Mouse (Mus musculus): Measurements from ENCODE around the gene Klk4. TPM values are rescaled to one million over a fixed set of nuclear protein-coding genes. Genes with fewer than 3 reads are reported as not detected.

Gene Klk4
- 0.23 TPM in 1 of 2 replicates, not detected in the other for polyA plus RNA-seq (2016; fragmentation: Nextera tagmentation; extraction: Ambion mirVana)

- no peak for ATAC-seq (ENCODE audit: insufficient number of reproducible peaks, insufficient read depth, low FRiP score, low TSS enrichment, low read depth)
- Histone ChIP-seq H3K36me3 (no peaks in the 10 kb centered on the region), H3K27me3 (peaks cover 22% of the 10 kb centered on the region; the same call in 1 of the 2 replicates), H3K4me3 (replicated peaks) (no peak within 1 kb of the TSS), H3K27ac (no peak within 1 kb of the TSS), H3K9ac (replicated peaks) (no peak within 1 kb of the TSS; the same call in 1 of the 2 replicates), H3K9me3 (no peaks in the 10 kb centered on the region), H3K4me2 (no peak within 1 kb of the TSS), H3K4me1 (replicated peaks) (peaks cover 20% of the 10 kb centered on the region)
- 8% methylated on average over 3 of the region's 3 CpGs for WGBS
These were observed at the start of gene Klk4 for GRCm38 (mm10) chr7:43880912-43881311. Gene Klk4, plus strand, starts transcription at chr7:43881160.

- H3K9ac ChIP-seq (replicated peaks) = no peak within 1 kb of the TSS
- H3K4me2 ChIP-seq = no peak within 1 kb of the TSS
- WGBS = 52% methylated on average over 3 of the region's 3 CpGs
- no peak for ATAC-seq (ENCODE audit: insufficient number of reproducible peaks, insufficient read depth, low FRiP score, low TSS enrichment, low read depth)
- H3K4me1 ChIP-seq (replicated peaks) = no peaks in the 10 kb centered on the region
- H3K27ac ChIP-seq = no peak within 1 kb of the TSS
- no peaks in the 10 kb centered on the region for H3K36me3 ChIP-seq
- no peak within 1 kb of the TSS for H3K4me3 ChIP-seq (replicated peaks)
- no peaks in the 10 kb centered on the region for H3K9me3 ChIP-seq
- H3K27me3 ChIP-seq = no peaks in the 10 kb centered on the region
These were observed 39.3 kb upstream of the Klk4 start, which contains the start of gene Klk5 for GRCm38 (mm10) chr7:43841701-43842100. Gene Klk5, plus strand, starts transcription at chr7:43841971.

- Histone ChIP-seq H3K9ac (replicated peaks) (no peak overlapping the region), H3K4me2 (no peak overlapping the region), H3K27me3 (no peaks in the 10 kb centered on the region), H3K27ac (no peak overlapping the region), H3K4me1 (replicated peaks) (no peaks in the 10 kb centered on the region), H3K4me3 (replicated peaks) (no peak overlapping the region), H3K36me3 (no peaks in the 10 kb centered on the region), H3K9me3 (no peaks in the 10 kb centered on the region)
- ATAC-seq (ENCODE audit: insufficient number of reproducible peaks, insufficient read depth, low FRiP score, low TSS enrichment, low read depth) = no peak; the same call in 1 of the 2 replicates
- WGBS = 94% methylated on average over 4 of the region's 4 CpGs
These were observed 37.2 kb upstream of the Klk4 start for GRCm38 (mm10) chr7:43843801-43844200.

- Histone ChIP-seq H3K9ac (replicated peaks) (no peak overlapping the region), H3K27ac (no peak overlapping the region), H3K27me3 (no peaks in the 10 kb centered on the region), H3K9me3 (no peaks in the 10 kb centered on the region), H3K4me3 (replicated peaks) (no peak overlapping the region), H3K4me2 (no peak overlapping the region), H3K4me1 (replicated peaks) (no peaks in the 10 kb centered on the region), H3K36me3 (no peaks in the 10 kb centered on the region)
- WGBS = 90% methylated on average over 6 of the region's 6 CpGs
- no peak for ATAC-seq (ENCODE audit: insufficient number of reproducible peaks, insufficient read depth, low FRiP score, low TSS enrichment, low read depth)
These were observed 29.3 kb upstream of the Klk4 start for GRCm38 (mm10) chr7:43851616-43852015.

- H3K4me1 ChIP-seq (replicated peaks) = no peaks in the 10 kb centered on the region
- H3K27me3 ChIP-seq = no peaks in the 10 kb centered on the region
- no peak overlapping the region for H3K9ac ChIP-seq (replicated peaks)
- H3K27ac ChIP-seq = no peak overlapping the region
- no peak for ATAC-seq (ENCODE audit: insufficient number of reproducible peaks, insufficient read depth, low FRiP score, low TSS enrichment, low read depth)
- no peaks in the 10 kb centered on the region for H3K36me3 ChIP-seq
- no peaks in the 10 kb centered on the region for H3K9me3 ChIP-seq
- H3K4me2 ChIP-seq = no peak overlapping the region
- 77% methylated on average over 9 of the region's 9 CpGs for WGBS
- no peak overlapping the region for H3K4me3 ChIP-seq (replicated peaks)
These were observed 26.1 kb upstream of the Klk4 start for GRCm38 (mm10) chr7:43854642-43855380.

- H3K9ac ChIP-seq (replicated peaks) = no peak overlapping the region
- H3K4me3 ChIP-seq (replicated peaks) = no peak overlapping the region
- H3K27ac ChIP-seq = no peak overlapping the region
- H3K36me3 ChIP-seq = no peaks in the 10 kb centered on the region
- no peak overlapping the region for H3K4me2 ChIP-seq
- no peaks in the 10 kb centered on the region for H3K4me1 ChIP-seq (replicated peaks)
- no peaks in the 10 kb centered on the region for H3K27me3 ChIP-seq
- H3K9me3 ChIP-seq = no peaks in the 10 kb centered on the region
- no peak for ATAC-seq (ENCODE audit: insufficient number of reproducible peaks, insufficient read depth, low FRiP score, low TSS enrichment, low read depth)
- whole genome bisulfite sequencing = 78% methylated on average over 3 of the region's 3 CpGs
These were observed 25.3 kb upstream of the Klk4 start for GRCm38 (mm10) chr7:43855709-43856108.

GRCm38 (mm10) chr7:43856307-43856706 is 24.7 kb upstream of the Klk4 start:
- H3K9ac ChIP-seq (replicated peaks) = no peak overlapping the region
- H3K4me1 ChIP-seq (replicated peaks) = no peaks in the 10 kb centered on the region
- ATAC-seq (ENCODE audit: insufficient number of reproducible peaks, insufficient read depth, low FRiP score, low TSS enrichment, low read depth) = no peak
- H3K27ac ChIP-seq = no peak overlapping the region
- no peaks in the 10 kb centered on the region for H3K27me3 ChIP-seq
- no peaks in the 10 kb centered on the region for H3K36me3 ChIP-seq
- no peaks in the 10 kb centered on the region for H3K9me3 ChIP-seq
- WGBS = 83% methylated on average over 7 of the region's 7 CpGs
- H3K4me3 ChIP-seq (replicated peaks) = no peak overlapping the region
- no peak overlapping the region for H3K4me2 ChIP-seq

GRCm38 (mm10) chr7:43857501-43857900 is 23.5 kb upstream of the Klk4 start:
- no peak overlapping the region for H3K27ac ChIP-seq
- 91% methylated on average over 12 of the region's 12 CpGs for WGBS
- no peak overlapping the region for H3K4me2 ChIP-seq
- H3K4me3 ChIP-seq (replicated peaks) = no peak overlapping the region
- no peak for ATAC-seq (ENCODE audit: insufficient number of reproducible peaks, insufficient read depth, low FRiP score, low TSS enrichment, low read depth)
- H3K4me1 ChIP-seq (replicated peaks) = no peaks in the 10 kb centered on the region
- H3K9me3 ChIP-seq = no peaks in the 10 kb centered on the region
- no peaks in the 10 kb centered on the region for H3K36me3 ChIP-seq
- H3K27me3 ChIP-seq = no peaks in the 10 kb centered on the region
- H3K9ac ChIP-seq (replicated peaks) = no peak overlapping the region

GRCm38 (mm10) chr7:43860411-43860810 is 20.5 kb upstream of the Klk4 start:
- no peak overlapping the region for H3K27ac ChIP-seq
- WGBS = 87% methylated on average over 8 of the region's 8 CpGs
- H3K27me3 ChIP-seq = no peaks in the 10 kb centered on the region
- H3K4me2 ChIP-seq = no peak overlapping the region
- H3K9me3 ChIP-seq = no peaks in the 10 kb centered on the region
- no peak for ATAC-seq (ENCODE audit: insufficient number of reproducible peaks, insufficient read depth, low FRiP score, low TSS enrichment, low read depth)
- no peak overlapping the region for H3K4me3 ChIP-seq (replicated peaks)
- no peaks in the 10 kb centered on the region for H3K4me1 ChIP-seq (replicated peaks)
- H3K36me3 ChIP-seq = no peaks in the 10 kb centered on the region
- H3K9ac ChIP-seq (replicated peaks) = no peak overlapping the region

- no peak overlapping the region for H3K4me2 ChIP-seq
- no peak overlapping the region for H3K4me3 ChIP-seq (replicated peaks)
- ATAC-seq (ENCODE audit: insufficient number of reproducible peaks, insufficient read depth, low FRiP score, low TSS enrichment, low read depth) = no peak
- H3K27me3 ChIP-seq = 0 out of 2 replicates have a peak, but pooled peaks cover 2% of the 10 kb centered on the region
- no peak overlapping the region for H3K27ac ChIP-seq
- H3K9me3 ChIP-seq = no peaks in the 10 kb centered on the region
- no peak overlapping the region for H3K9ac ChIP-seq (replicated peaks)
- peaks cover 10% of the 10 kb centered on the region; the same call in 1 of the 2 replicates for H3K4me1 ChIP-seq (replicated peaks)
- H3K36me3 ChIP-seq = no peaks in the 10 kb centered on the region
- 8% methylated on average over 10 of the region's 10 CpGs for WGBS
These were observed 7.7 kb upstream of the Klk4 start for GRCm38 (mm10) chr7:43873237-43873636.

- H3K4me3 ChIP-seq (replicated peaks) = no peak overlapping the region
- H3K9me3 ChIP-seq = no peaks in the 10 kb centered on the region
- no peak overlapping the region for H3K4me2 ChIP-seq
- no peak for ATAC-seq (ENCODE audit: insufficient number of reproducible peaks, insufficient read depth, low FRiP score, low TSS enrichment, low read depth)
- no peak overlapping the region for H3K27ac ChIP-seq
- H3K4me1 ChIP-seq (replicated peaks) = peaks cover 10% of the 10 kb centered on the region; the same call in 1 of the 2 replicates
- 68% methylated on average over 3 of the region's 3 CpGs for WGBS
- H3K36me3 ChIP-seq = no peaks in the 10 kb centered on the region
- no peak overlapping the region for H3K9ac ChIP-seq (replicated peaks)
- H3K27me3 ChIP-seq = 0 out of 2 replicates have a peak, but pooled peaks cover 2% of the 10 kb centered on the region
These were observed 7.3 kb upstream of the Klk4 start for GRCm38 (mm10) chr7:43873674-43874073.

All from limb, embryonic 12.5 days (tissue).